ENCODE assay signal across 11 mouse cellular contexts in genomic region chr11:86969041-86969821, GRCm38 (mm10). TPM values are rescaled to one million over a fixed set of nuclear protein-coding genes. Genes with fewer than 3 reads are reported as not detected.
DNase-seq lines count a peak whose midpoint lies in the region; ATAC-seq and TF ChIP-seq lines count a peak whose summit lies in the region.
"Had no signal": no experiment of that assay in that cellular context is flagged by ENCODE, and none has a peak within 500 bp of the region (broad histone marks: within the 10 kb centered on the region; RNA-seq: fewer than 3 reads in every experiment).

No protein-coding gene starts in this region.

- H3K4me2 ChIP-seq in stomach, embryonic 15.5 days: no peak overlapping the region
- H3K4me2 ChIP-seq in stomach, postnatal 0 days (replicated peaks; ENCODE audit: low read depth): no peak overlapping the region
- no peak overlapping the region for H3K4me2 ChIP-seq in intestine, embryonic 16.5 days (ENCODE audit: low read depth, low read length)
- H3K4me2 ChIP-seq in liver, postnatal 0 days (ENCODE audit: low read depth, low read length): no peak overlapping the region

- peaks cover 65% of the 10 kb centered on the region for H3K36me3 ChIP-seq in heart, embryonic 10.5 days
- H3K36me3 ChIP-seq in stomach, embryonic 15.5 days: no peaks in the 10 kb centered on the region
- H3K36me3 ChIP-seq in stomach, postnatal 0 days (ENCODE audit: control insufficient read depth, insufficient read depth, low read length): peaks cover 3% of the 10 kb centered on the region; the same call in 1 of the 2 replicates
- no peaks in the 10 kb centered on the region for H3K36me3 ChIP-seq in intestine, embryonic 16.5 days (ENCODE audit: control insufficient read depth, insufficient read depth, low read length)
- H3K36me3 ChIP-seq in liver, postnatal 0 days (replicated peaks; ENCODE audit: insufficient read depth, low read length): 0 out of 2 replicates have a peak, but pooled peaks cover 16% of the 10 kb centered on the region

- H3K4me1 ChIP-seq in heart, embryonic 10.5 days: peaks cover 56% of the 10 kb centered on the region
- peaks cover 23% of the 10 kb centered on the region for H3K4me1 ChIP-seq in stomach, embryonic 15.5 days
- no peaks in the 10 kb centered on the region for H3K4me1 ChIP-seq in stomach, postnatal 0 days (replicated peaks; ENCODE audit: control insufficient read depth, insufficient read depth)
- peaks cover 26% of the 10 kb centered on the region for H3K4me1 ChIP-seq in intestine, embryonic 16.5 days (ENCODE audit: control insufficient read depth, insufficient read depth, low read length)
- peaks cover 22% of the 10 kb centered on the region for H3K4me1 ChIP-seq in liver, postnatal 0 days (ENCODE audit: insufficient read depth)

- no peak overlapping the region for H3K9ac ChIP-seq in stomach, embryonic 15.5 days
- H3K9ac ChIP-seq in stomach, postnatal 0 days (ENCODE audit: low read length): no peak overlapping the region
- no peak overlapping the region for H3K9ac ChIP-seq in intestine, embryonic 16.5 days (ENCODE audit: low read depth, low read length)
- H3K9ac ChIP-seq in liver, postnatal 0 days (replicated peaks): no peak overlapping the region

- WGBS in heart, embryonic 10.5 days: 75% methylated on average over 13 of the region's 13 CpGs
- 69% methylated on average over 13 of the region's 13 CpGs for WGBS in stomach, embryonic 15.5 days
- WGBS in stomach, postnatal 0 days: 72% methylated on average over 13 of the region's 13 CpGs
- 67% methylated on average over 13 of the region's 13 CpGs for WGBS in intestine, embryonic 16.5 days
- WGBS in liver, postnatal 0 days (ENCODE audit: insufficient replicate concordance): 84% methylated on average over 13 of the region's 13 CpGs

- no peak for ATAC-seq in stomach, embryonic 15.5 days (ENCODE audit: insufficient read depth, low FRiP score, low read depth)
- ATAC-seq in stomach, postnatal 0 days (ENCODE audit: low FRiP score, low TSS enrichment): no peak
- ATAC-seq in intestine, embryonic 16.5 days: no peak
- ATAC-seq in activated CD4-positive, CD25-positive, alpha-beta regulatory T cell, adult 4 months: no peak
- no peak for ATAC-seq in liver, postnatal 0 days
- ATAC-seq: CD4-positive, CD25-positive, alpha-beta regulatory T cell, adult 4 months had no signal

- H3K4me3 ChIP-seq in heart, embryonic 10.5 days: no peak overlapping the region
- no peak overlapping the region for H3K4me3 ChIP-seq in stomach, embryonic 15.5 days (replicated peaks)
- H3K4me3 ChIP-seq in stomach, postnatal 0 days (ENCODE audit: low read depth, low read length): no peak overlapping the region
- no peak overlapping the region for H3K4me3 ChIP-seq in intestine, embryonic 16.5 days (ENCODE audit: low read length)
- H3K4me3 ChIP-seq in liver, postnatal 0 days (ENCODE audit: low read depth, low read length): no peak overlapping the region
- H3K4me3 ChIP-seq: erythroblast, embryonic 14.5 days had no signal

- H3K27me3 ChIP-seq in heart, embryonic 10.5 days (ENCODE audit: insufficient read depth, poor library complexity, severe bottlenecking): no peaks in the 10 kb centered on the region
- H3K27me3 ChIP-seq in stomach, embryonic 15.5 days (replicated peaks): no peaks in the 10 kb centered on the region
- no peaks in the 10 kb centered on the region for H3K27me3 ChIP-seq in stomach, postnatal 0 days (ENCODE audit: control insufficient read depth, insufficient read depth, low read length)
- H3K27me3 ChIP-seq in intestine, embryonic 16.5 days (replicated peaks; ENCODE audit: control insufficient read depth, insufficient read depth, low read length): no peaks in the 10 kb centered on the region
- no peaks in the 10 kb centered on the region for H3K27me3 ChIP-seq in liver, postnatal 0 days (ENCODE audit: insufficient read depth, low read length)

- no peak for TF ChIP-seq EP300 in stomach, postnatal 0 days (optimal IDR thresholded peaks at IDR 0.05)
- no peak for TF ChIP-seq EP300 in liver, postnatal 0 days (IDR thresholded peaks at IDR 0.05; ENCODE audit: low read depth)

- H3K27ac ChIP-seq in heart, embryonic 10.5 days: peak overlapping the region; percentile 47
- H3K27ac ChIP-seq in stomach, embryonic 15.5 days: peak overlapping the region; percentile 16
- H3K27ac ChIP-seq in stomach, postnatal 0 days (replicated peaks): no peak overlapping the region
- 0 out of 2 replicates have a peak overlapping the region, but pooled peaks have one; percentile 11 for H3K27ac ChIP-seq in intestine, embryonic 16.5 days (ENCODE audit: low read length)
- no peak overlapping the region for H3K27ac ChIP-seq in liver, postnatal 0 days (ENCODE audit: low read depth)

- no peaks in the 10 kb centered on the region for H3K9me3 ChIP-seq in heart, embryonic 10.5 days
- H3K9me3 ChIP-seq in stomach, embryonic 15.5 days: no peaks in the 10 kb centered on the region
- H3K9me3 ChIP-seq in stomach, postnatal 0 days (ENCODE audit: control insufficient read depth, low read length): no peaks in the 10 kb centered on the region
- no peaks in the 10 kb centered on the region for H3K9me3 ChIP-seq in intestine, embryonic 16.5 days (ENCODE audit: control insufficient read depth, low read length)
- no peaks in the 10 kb centered on the region for H3K9me3 ChIP-seq in liver, postnatal 0 days (ENCODE audit: low read length)

- no peak for TF ChIP-seq CTCF in stomach, postnatal 0 days (IDR thresholded peaks at IDR 0.05; ENCODE audit: low read depth)
- TF ChIP-seq CTCF in liver, postnatal 0 days (IDR thresholded peaks at IDR 0.05; ENCODE audit: low read depth): no peak

- DNase-seq in heart, embryonic 10.5 days (ENCODE audit: low spot score): no peak
- no peak for DNase-seq in heart, adult 11 months
- no peak for DNase-seq in stomach, postnatal 0 days (ENCODE audit: low spot score)
- no peak for DNase-seq in liver, postnatal 0 days
- DNase-seq in c-Kit-positive CD71-positive TER-119-positive erythroid progenitor cells, embryonic 14.5 days (ENCODE audit: low spot score): no peak
- DNase-seq: heart, postnatal 4 days had no signal

RNA-seq across cellular contexts. Expression of gene Ypel2, which starts 24.3 kb away (rescaled TPM):
- 13.0 and 21.5 TPM in 2 replicates for polyA plus RNA-seq in heart, embryonic 10.5 days (2016; fragmentation: Nextera tagmentation; extraction: Ambion mirVana)
- polyA plus RNA-seq in stomach, embryonic 15.5 days (2015; fragmentation: Nextera tagmentation; extraction: Ambion mirVana): 7.7 and 10.0 TPM in 2 replicates
- polyA plus RNA-seq in stomach, postnatal 0 days (2015; fragmentation: Nextera tagmentation; extraction: Ambion mirVana): 3.9 and 4.0 TPM in 2 replicates
- 7.5 and 8.6 TPM in 2 replicates for polyA plus RNA-seq in intestine, embryonic 16.5 days (2015; fragmentation: Nextera tagmentation; extraction: Ambion mirVana)
- polyA plus RNA-seq in activated CD4-positive, CD25-positive, alpha-beta regulatory T cell, adult 4 months (2017; shearing (Covaris generic)): 1 to 10 TPM; 5.0 to 8.5 TPM
- 2.1 TPM in 2 replicates for polyA plus RNA-seq in liver, postnatal 0 days (2015; fragmentation: Nextera tagmentation; extraction: Ambion mirVana)

Comparison
In these comparisons a context has a peak if more than half of its experiments do, and no peak if none do; other contexts are left out.
1. H3K27ac ChIP-seq: peak in heart, embryonic 10.5 days (single experiment), stomach, embryonic 15.5 days (single experiment) and intestine, embryonic 16.5 days (single experiment); none in stomach, postnatal 0 days (single experiment) and liver, postnatal 0 days (single experiment).